Mouse (Mus musculus): ENCODE measurements around the gene Fam129a. TPM values are rescaled to one million over a fixed set of nuclear protein-coding genes. Genes with fewer than 3 reads are reported as not detected.
"Not testable (repeated sequence)": the region's sequence is repeated elsewhere in the genome, so short reads cannot be mapped to it uniquely, and the experiment has no call there.

Fam129a gene
- polyA plus RNA-seq, 1 experiment, result 5.8 TPM

DNA sequence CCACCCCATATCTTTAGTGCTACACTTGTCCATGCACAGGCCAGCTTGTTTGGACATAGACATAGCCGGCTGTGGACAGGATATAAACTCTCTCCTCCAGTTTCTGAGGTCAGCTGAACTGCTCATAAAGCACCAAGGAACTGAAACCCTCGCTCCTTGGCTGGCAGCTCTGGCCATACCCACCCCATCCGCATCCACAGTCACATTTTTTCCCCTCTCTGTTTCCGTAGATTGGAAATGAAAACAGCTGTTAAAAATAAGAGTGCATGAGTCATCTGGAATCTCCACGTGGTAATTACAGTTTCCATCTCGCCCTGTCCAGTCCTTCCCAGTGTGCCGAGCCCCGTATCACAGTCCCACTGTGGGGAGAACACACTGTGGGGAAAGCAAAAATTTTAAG is 115.7 kb downstream of the Fam129a start:
- DNase-seq, result peak; percentile 52
- 40% methylated on average over 8 of the region's 8 CpGs for WGBS

GRCm38 (mm10) chr1:151689032-151689431 is 118.0 kb downstream of the Fam129a start:
- Histone ChIP-seq H3K27ac (ENCODE audit: insufficient read depth, low read depth, low read length) (no peak overlapping the region), H3K4me3 (ENCODE audit: insufficient read depth, low read depth, low read length) (no peak overlapping the region), H3K36me3 (ENCODE audit: control insufficient read depth, insufficient read depth, low read length) (no peaks in the 10 kb centered on the region), H3K4me1 (ENCODE audit: control insufficient read depth, insufficient read depth, low read length) (peaks cover 21% of the 10 kb centered on the region), H3K27me3 (replicated peaks; ENCODE audit: control insufficient read depth, insufficient read depth, low read length) (no peaks in the 10 kb centered on the region)
- TF ChIP-seq POLR2A (IDR thresholded peaks at IDR 0.05; ENCODE audit: low read depth, low read length) (no peak), CTCF (conservative IDR thresholded peaks at IDR 0.05; ENCODE audit: insufficient read depth, insufficient read length, low read depth, low read length) (no peak)
- DNase-seq, result no peak
- WGBS, result 67% methylated on average over 5 of the region's 5 CpGs

More for the DNA sequence above, 115.7 kb downstream of the Fam129a start:
- Histone ChIP-seq H3K4me1 (ENCODE audit: control insufficient read depth, insufficient read depth, low read length) (peaks cover 11% of the 10 kb centered on the region; the same call in 1 of the 2 replicates), H3K36me3 (ENCODE audit: control insufficient read depth, insufficient read depth, low read length) (no peaks in the 10 kb centered on the region), H3K27ac (ENCODE audit: insufficient read depth, low read depth, low read length) (0 out of 2 replicates have a peak overlapping the region, but pooled peaks have one; percentile 43), H3K27me3 (replicated peaks; ENCODE audit: control insufficient read depth, insufficient read depth, low read length) (no peaks in the 10 kb centered on the region), H3K4me3 (ENCODE audit: insufficient read depth, low read depth, low read length) (no peak overlapping the region)
- TF ChIP-seq CTCF (conservative IDR thresholded peaks at IDR 0.05; ENCODE audit: insufficient read depth, insufficient read length, low read depth, low read length), result no peak
- no peak for TF ChIP-seq POLR2A (IDR thresholded peaks at IDR 0.05; ENCODE audit: low read depth, low read length)

DNA sequence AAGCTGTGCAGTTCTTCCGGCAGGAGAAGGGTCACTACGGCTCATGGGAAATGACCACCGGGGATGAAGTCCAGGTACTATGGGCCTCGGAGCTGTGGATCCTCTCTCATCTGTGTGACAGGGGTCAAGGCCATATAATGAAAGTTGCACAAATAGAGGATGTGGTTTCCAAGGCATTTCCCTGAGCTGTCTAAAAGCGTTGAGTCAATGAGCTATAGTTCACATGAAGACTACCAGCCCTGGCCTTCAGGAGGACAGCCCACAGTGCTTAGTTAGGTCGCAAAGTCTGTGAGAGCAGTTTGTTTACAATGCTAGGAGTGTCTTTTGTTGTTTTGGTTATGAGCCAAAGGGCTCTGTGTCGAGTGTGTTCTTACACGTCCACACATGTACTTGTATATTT is 118.6 kb downstream of the Fam129a start:
- Histone ChIP-seq H3K27ac (ENCODE audit: insufficient read depth, low read depth, low read length) (no peak overlapping the region), H3K4me3 (ENCODE audit: insufficient read depth, low read depth, low read length) (no peak overlapping the region), H3K27me3 (replicated peaks; ENCODE audit: control insufficient read depth, insufficient read depth, low read length) (no peaks in the 10 kb centered on the region), H3K36me3 (ENCODE audit: control insufficient read depth, insufficient read depth, low read length) (no peaks in the 10 kb centered on the region), H3K4me1 (ENCODE audit: control insufficient read depth, insufficient read depth, low read length) (peaks cover 21% of the 10 kb centered on the region)
- peak; percentile 34 for DNase-seq
- no peak for TF ChIP-seq CTCF (conservative IDR thresholded peaks at IDR 0.05; ENCODE audit: insufficient read depth, insufficient read length, low read depth, low read length)
- TF ChIP-seq POLR2A (IDR thresholded peaks at IDR 0.05; ENCODE audit: low read depth, low read length), result no peak
- 30% methylated on average over 8 of the region's 8 CpGs for WGBS

DNA sequence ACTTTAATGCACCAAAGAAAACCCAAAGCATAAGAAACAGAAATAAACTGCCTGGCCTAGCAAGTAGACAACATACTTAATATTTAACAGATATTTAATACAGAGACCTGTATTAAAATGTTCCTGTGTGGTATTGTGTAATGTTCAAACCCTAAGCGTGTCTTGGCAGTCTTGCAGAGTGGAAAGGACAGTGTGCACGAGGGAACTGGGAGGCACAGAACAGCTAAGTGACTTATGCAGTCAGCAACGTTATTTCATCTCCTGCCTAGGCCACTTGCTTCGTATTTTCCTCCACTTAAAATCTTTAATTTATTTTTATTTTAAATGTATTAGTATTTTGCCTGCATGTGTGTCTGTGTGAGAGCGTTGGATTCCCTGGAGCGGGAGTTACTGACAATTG is 119.1 kb downstream of the Fam129a start:
- peak; percentile 71 for DNase-seq
- H3K4me1 ChIP-seq (ENCODE audit: control insufficient read depth, insufficient read depth, low read length), result peaks cover 21% of the 10 kb centered on the region
- no peaks in the 10 kb centered on the region for H3K27me3 ChIP-seq (replicated peaks; ENCODE audit: control insufficient read depth, insufficient read depth, low read length)
- TF ChIP-seq CTCF (conservative IDR thresholded peaks at IDR 0.05; ENCODE audit: insufficient read depth, insufficient read length, low read depth, low read length), result no peak
- TF ChIP-seq POLR2A (IDR thresholded peaks at IDR 0.05; ENCODE audit: low read depth, low read length), result no peak
- H3K27ac ChIP-seq (ENCODE audit: insufficient read depth, low read depth, low read length), result no peak overlapping the region; the same call in 1 of the 2 replicates
- no peaks in the 10 kb centered on the region for H3K36me3 ChIP-seq (ENCODE audit: control insufficient read depth, insufficient read depth, low read length)
- WGBS, result 55% methylated on average over 6 of the region's 6 CpGs
- no peak overlapping the region for H3K4me3 ChIP-seq (ENCODE audit: insufficient read depth, low read depth, low read length)

GRCm38 (mm10) chr1:151690583-151691193 is 119.7 kb downstream of the Fam129a start:
- Histone ChIP-seq H3K27ac (ENCODE audit: insufficient read depth, low read depth, low read length) (no peak overlapping the region; the same call in 1 of the 2 replicates), H3K4me3 (ENCODE audit: insufficient read depth, low read depth, low read length) (no peak overlapping the region), H3K27me3 (replicated peaks; ENCODE audit: control insufficient read depth, insufficient read depth, low read length) (no peaks in the 10 kb centered on the region), H3K4me1 (ENCODE audit: control insufficient read depth, insufficient read depth, low read length) (peaks cover 19% of the 10 kb centered on the region), H3K36me3 (ENCODE audit: control insufficient read depth, insufficient read depth, low read length) (no peaks in the 10 kb centered on the region)
- DNase-seq, result no peak
- 65% methylated on average over 7 of the region's 7 CpGs for WGBS
- TF ChIP-seq CTCF (conservative IDR thresholded peaks at IDR 0.05; ENCODE audit: insufficient read depth, insufficient read length, low read depth, low read length) (no peak), POLR2A (IDR thresholded peaks at IDR 0.05; ENCODE audit: low read depth, low read length) (no peak)

DNA sequence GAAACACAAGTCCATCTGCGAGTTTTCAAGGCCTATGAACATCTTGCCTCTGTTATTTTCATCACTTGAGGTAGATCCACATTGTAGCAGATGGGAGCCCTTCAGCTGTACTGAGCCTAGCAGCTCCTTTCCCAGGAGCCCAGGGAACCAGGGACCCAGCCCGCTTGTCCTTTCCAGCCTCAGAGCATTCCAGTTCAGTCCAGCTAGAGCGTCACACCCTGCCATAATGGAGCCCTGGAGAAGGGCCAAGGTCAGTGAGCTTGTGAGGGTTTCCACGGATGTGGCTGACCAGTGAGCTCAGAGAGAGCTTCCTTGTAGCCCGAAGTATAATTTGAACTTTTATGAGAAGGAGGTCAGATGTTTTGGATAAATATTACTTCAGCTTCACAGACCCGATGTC is 121.9 kb downstream of the Fam129a start:
- H3K4me1 ChIP-seq (ENCODE audit: control insufficient read depth, insufficient read depth, low read length), result peaks cover 25% of the 10 kb centered on the region
- H3K27ac ChIP-seq (ENCODE audit: insufficient read depth, low read depth, low read length); H3K36me3 ChIP-seq (ENCODE audit: control insufficient read depth, insufficient read depth, low read length); H3K4me3 ChIP-seq (ENCODE audit: insufficient read depth, low read depth, low read length); H3K27me3 ChIP-seq (replicated peaks; ENCODE audit: control insufficient read depth, insufficient read depth, low read length): not testable (repeated sequence)
- peak; percentile 92 for DNase-seq
- WGBS, result 20% methylated on average over 6 of the region's 6 CpGs

DNA sequence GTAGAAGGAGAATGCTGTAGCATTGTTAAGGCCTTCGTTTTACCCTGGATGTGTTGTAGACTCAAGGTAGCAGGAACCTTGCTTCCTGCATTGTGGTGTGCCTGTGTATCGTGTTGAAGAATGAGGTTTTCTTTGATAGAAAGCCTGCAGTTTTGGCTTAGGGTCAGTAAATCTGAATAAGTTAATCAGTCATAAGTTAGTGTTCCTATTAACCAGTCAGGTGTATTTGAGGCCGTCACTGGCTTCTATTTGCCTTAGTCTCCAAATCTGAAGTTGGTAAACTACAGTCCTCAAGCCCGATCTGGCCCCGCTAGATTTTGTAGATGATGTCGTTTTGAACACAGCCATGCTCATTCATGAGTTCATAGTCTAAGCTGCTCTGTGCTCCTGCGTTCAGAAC is 125.8 kb downstream of the Fam129a start:
- peak overlapping the region; percentile 27; the same call in 1 of the 2 replicates for H3K27ac ChIP-seq (ENCODE audit: insufficient read depth, low read depth, low read length)
- TF ChIP-seq POLR2A (IDR thresholded peaks at IDR 0.05; ENCODE audit: low read depth, low read length) (no peak), CTCF (conservative IDR thresholded peaks at IDR 0.05; ENCODE audit: insufficient read depth, insufficient read length, low read depth, low read length) (no peak)
- H3K4me1 ChIP-seq (ENCODE audit: control insufficient read depth, insufficient read depth, low read length), result peaks cover 27% of the 10 kb centered on the region
- H3K36me3 ChIP-seq (ENCODE audit: control insufficient read depth, insufficient read depth, low read length), result no peaks in the 10 kb centered on the region
- 46% methylated on average over 7 of the region's 7 CpGs for WGBS
- no peak overlapping the region for H3K4me3 ChIP-seq (ENCODE audit: insufficient read depth, low read depth, low read length)
- no peaks in the 10 kb centered on the region for H3K27me3 ChIP-seq (replicated peaks; ENCODE audit: control insufficient read depth, insufficient read depth, low read length)
- peak; percentile 72 for DNase-seq
